Mouse (Mus musculus) spleen, adult 2 months (tissue): ENCODE data around the gene Wfs1. TPM values are rescaled to one million over a fixed set of nuclear protein-coding genes. Genes with fewer than 3 reads are reported as not detected.
"Not testable (repeated sequence)": the region's sequence is repeated elsewhere in the genome, so short reads cannot be mapped to it uniquely, and the experiment has no call there.

Experiments
- DNase-seq, 2 experiments: peaks; one replicate each; pipeline versions ENCODE4 v3.0.0 to v3.0.0-alpha.2; 2012 to 2021; ENCODE audit warnings: low spot score in 2 of 2, low read depth in 1 of 2
- H3K27ac ChIP-seq: fragments of 200-500 bp; 2 replicates; pipeline ENCODE4 v1.5.1; 2012; ENCODE audit warnings: low read length, inconsistent platforms; ENCODE audit not compliant: insufficient read depth
- H3K27me3 ChIP-seq: fragments of 200-500 bp; 2 replicates; pipeline ENCODE4 v1.6.1; 2012; ENCODE audit warnings: mild to moderate bottlenecking, moderate library complexity, low read length, inconsistent platforms; ENCODE audit not compliant: control insufficient read depth, insufficient read depth
- H3K36me3 ChIP-seq: fragments of 200-500 bp; 2 replicates; pipeline ENCODE4 v1.6.1; 2012; ENCODE audit warnings: mild to moderate bottlenecking, low read length, inconsistent platforms; ENCODE audit not compliant: control insufficient read depth, insufficient read depth
- H3K4me1 ChIP-seq: fragments of 200-500 bp; 2 replicates; pipeline ENCODE4 v1.6.1; 2011; ENCODE audit warnings: inconsistent platforms; ENCODE audit not compliant: control insufficient read depth, insufficient read depth, insufficient read length
- H3K4me3 ChIP-seq: fragments of 200-500 bp; 2 replicates; pipeline ENCODE4 v1.5.1; 2011; ENCODE audit warnings: mild to moderate bottlenecking, inconsistent platforms; ENCODE audit not compliant: insufficient read depth, insufficient read length; ENCODE audit errors: extremely low read depth
- CTCF ChIP-seq: fragments of 200-500 bp; IDR thresholded peaks from 2 replicates; pipeline ENCODE4 v1.5.1; 2011; ENCODE audit warnings: mild to moderate bottlenecking, inconsistent platforms; ENCODE audit not compliant: insufficient read depth, insufficient read length, insufficient replicate concordance; ENCODE audit errors: extremely low read depth
- POLR2A ChIP-seq: fragments of 200-500 bp; IDR thresholded peaks from 2 replicates; pipeline ENCODE4 v1.6.1; 2011; ENCODE audit warnings: low read depth, low read length, inconsistent platforms
- WGBS: fragments of 180-500 bp; shearing (Covaris S2); methylation state at CpG from one replicate; pipeline ENCODE4 v1.1.7; 2018; 5-methylcytosine and 5-hydroxymethylcytosine counted together
- polyA plus RNA-seq: library from polyadenylated mRNA; depleted of rRNA; stranded (reverse); fragments of >200 nt; gene quantifications from 2 replicates; pipeline ENCODE4 v1.2.3, GENCODE M21; 2012

Gene Wfs1
- polyA plus RNA-seq, 1 experiment: 7.2 TPM

- Histone ChIP-seq H3K27ac (no peak overlapping the region), H3K4me1 (no peaks in the 10 kb centered on the region), H3K27me3 (no peaks in the 10 kb centered on the region), H3K4me3 (no peak overlapping the region), H3K36me3 (no peaks in the 10 kb centered on the region)
- 10% methylated on average over 5 of the region's 5 CpGs for WGBS
- TF ChIP-seq CTCF (peak; percentile 80; the same call in 1 of the 2 replicates), POLR2A (no peak)
- DNase-seq: peak; percentile 36 to 50
These were observed 42.6 kb downstream of the Wfs1 start for GRCm38 (mm10) chr5:36946445-36946844.

- WGBS: 92% methylated on average over 2 of the region's 2 CpGs
- TF ChIP-seq CTCF (no peak), POLR2A (no peak)
- no peak overlapping the region for H3K4me3 ChIP-seq
These were observed 43.3 kb downstream of the Wfs1 start for GRCm38 (mm10) chr5:36945713-36946112.

GRCm38 (mm10) chr5:36945102-36945701 is 43.8 kb downstream of the Wfs1 start:
- DNase-seq: no peak
- Histone ChIP-seq H3K27ac (no peak overlapping the region), H3K27me3 (no peaks in the 10 kb centered on the region), H3K4me1 (no peaks in the 10 kb centered on the region), H3K36me3 (no peaks in the 10 kb centered on the region), H3K4me3 (no peak overlapping the region)
- no peak for TF ChIP-seq CTCF
- no peak for TF ChIP-seq POLR2A
- 34% methylated on average over 8 of the region's 8 CpGs for WGBS

More at GRCm38 (mm10) chr5:36945713-36946112, 43.3 kb downstream of the Wfs1 start:
- no peak overlapping the region for H3K27ac ChIP-seq
- no peaks in the 10 kb centered on the region for H3K27me3 ChIP-seq
- H3K36me3 ChIP-seq: no peaks in the 10 kb centered on the region
- DNase-seq: no peak
- H3K4me1 ChIP-seq: no peaks in the 10 kb centered on the region

- DNase-seq: no peak
- Histone ChIP-seq H3K4me3 (no peak overlapping the region), H3K4me1 (no peaks in the 10 kb centered on the region), H3K36me3 (no peaks in the 10 kb centered on the region), H3K27me3 (no peaks in the 10 kb centered on the region), H3K27ac (no peak overlapping the region)
- TF ChIP-seq POLR2A (no peak), CTCF (no peak)
- 59% methylated on average over 5 of the region's 5 CpGs for WGBS
These were observed 44.5 kb downstream of the Wfs1 start for GRCm38 (mm10) chr5:36944552-36944951.

GRCm38 (mm10) chr5:36942446-36942845 is 46.6 kb downstream of the Wfs1 start:
- Histone ChIP-seq H3K4me1 (no peaks in the 10 kb centered on the region), H3K27me3 (no peaks in the 10 kb centered on the region), H3K4me3 (no peak overlapping the region), H3K36me3 (no peaks in the 10 kb centered on the region), H3K27ac (no peak overlapping the region)
- TF ChIP-seq POLR2A: no peak
- no peak for TF ChIP-seq CTCF
- 77% methylated on average over 2 of the region's 2 CpGs for WGBS
- DNase-seq: no peak

GRCm38 (mm10) chr5:36938991-36939390 is 50.0 kb downstream of the Wfs1 start:
- H3K27me3 ChIP-seq, H3K36me3 ChIP-seq, H3K27ac ChIP-seq, H3K4me3 ChIP-seq, DNase-seq, H3K4me1 ChIP-seq: not testable (repeated sequence)
- WGBS: 49% methylated on average over 2 of the region's 2 CpGs

- no peak for DNase-seq
- Histone ChIP-seq H3K27ac (no peak overlapping the region), H3K4me3 (no peak overlapping the region)
These were observed 51.0 kb downstream of the Wfs1 start for GRCm38 (mm10) chr5:36938021-36938420.

More at GRCm38 (mm10) chr5:36938021-36938420, 51.0 kb downstream of the Wfs1 start:
- TF ChIP-seq CTCF (no peak), POLR2A (no peak)
- WGBS: 91% methylated on average over 5 of the region's 5 CpGs
- Histone ChIP-seq H3K27me3 (no peaks in the 10 kb centered on the region), H3K36me3 (no peaks in the 10 kb centered on the region), H3K4me1 (no peaks in the 10 kb centered on the region)
